Mouse (Mus musculus) ES-E14 (cell line): ENCODE measurements around the gene Teddm1b.

Experiments
- CHD2 ChIP-seq: IDR thresholded peaks from 2 replicates; pipeline ENCODE4 v1.6.1; 2014; ENCODE audit warnings: mild to moderate bottlenecking, low read depth, low read length, inconsistent platforms
- HCFC1 ChIP-seq: IDR thresholded peaks from 2 replicates; pipeline ENCODE4 v1.6.1; 2012; ENCODE audit warnings: low read length, inconsistent platforms, borderline replicate concordance; ENCODE audit not compliant: insufficient read depth
- MAFK ChIP-seq: IDR thresholded peaks from 2 replicates; pipeline ENCODE4 v1.6.1; 2014; ENCODE audit warnings: mild to moderate bottlenecking, low read depth, low read length, inconsistent platforms; ENCODE audit not compliant: insufficient read depth

- TF ChIP-seq MAFK = no peak
- no peak for TF ChIP-seq CHD2
- no peak for TF ChIP-seq HCFC1
Measured at GRCm38 (mm10) chr1:153904236-153904635, 30.1 kb downstream of the Teddm1b start.
